Comparison of ENCODE assay signal across 10 mouse cellular contexts in genomic region chr2:6366521-6366928, GRCm38 (mm10). TPM values are rescaled to one million over a fixed set of nuclear protein-coding genes. Genes with fewer than 3 reads are reported as not detected.
DNase-seq lines count a peak whose midpoint lies in the region; ATAC-seq and TF ChIP-seq lines count a peak whose summit lies in the region.
"Had no signal": no experiment of that assay in that cellular context is flagged by ENCODE, and none has a peak within 500 bp of the region (broad histone marks: within the 10 kb centered on the region; RNA-seq: fewer than 3 reads in every experiment).

No protein-coding gene starts in this region.

- no peak for TF ChIP-seq POLR2A in lung, adult 2 months (IDR thresholded peaks at IDR 0.05; ENCODE audit: borderline replicate concordance, extremely low read depth, low read depth, low read length)

- 39% methylated on average over 9 of the region's 9 CpGs for WGBS in lung, adult 2 months
- 54% methylated on average over 9 of the region's 9 CpGs for WGBS in hindbrain, embryonic 14.5 days
- 52% methylated on average over 9 of the region's 9 CpGs for WGBS in midbrain, postnatal 0 days

- 0 out of 2 replicates have a peak, but pooled peaks have one; percentile 46 for ATAC-seq in hindbrain, embryonic 14.5 days (ENCODE audit: low FRiP score)
- ATAC-seq in midbrain, postnatal 0 days (ENCODE audit: low FRiP score): no peak

- no peaks in the 10 kb centered on the region for H3K36me3 ChIP-seq in hindbrain, embryonic 14.5 days (replicated peaks; ENCODE audit: control insufficient read depth, insufficient read depth)
- no peaks in the 10 kb centered on the region for H3K36me3 ChIP-seq in midbrain, postnatal 0 days (ENCODE audit: insufficient read depth, low read length)

- H3K4me2 ChIP-seq in hindbrain, embryonic 14.5 days (replicated peaks): no peak overlapping the region
- H3K4me2 ChIP-seq in midbrain, postnatal 0 days (ENCODE audit: low read depth, low read length, poor library complexity, severe bottlenecking): no peak overlapping the region

- no peak overlapping the region for H3K27ac ChIP-seq in hindbrain, embryonic 14.5 days
- no peak overlapping the region for H3K27ac ChIP-seq in midbrain, postnatal 0 days (ENCODE audit: low read depth, low read length)

- H3K4me3 ChIP-seq in lung, adult 2 months (replicated peaks; ENCODE audit: extremely low read depth, low read depth, low read length): no peak overlapping the region
- no peak overlapping the region for H3K4me3 ChIP-seq in hindbrain, embryonic 14.5 days (replicated peaks; ENCODE audit: low read length)
- no peak overlapping the region for H3K4me3 ChIP-seq in midbrain, postnatal 0 days (ENCODE audit: low read depth, low read length)
- H3K4me3 ChIP-seq: erythroblast, embryonic 14.5 days had no signal

- no peaks in the 10 kb centered on the region for H3K9me3 ChIP-seq in hindbrain, embryonic 14.5 days (ENCODE audit: control insufficient read depth, low read length)
- no peaks in the 10 kb centered on the region for H3K9me3 ChIP-seq in midbrain, postnatal 0 days (ENCODE audit: low read length)

- no peaks in the 10 kb centered on the region for H3K27me3 ChIP-seq in hindbrain, embryonic 14.5 days (ENCODE audit: control insufficient read depth, insufficient read depth, low read length)
- H3K27me3 ChIP-seq in midbrain, postnatal 0 days (ENCODE audit: insufficient read depth, low read length): no peaks in the 10 kb centered on the region

- TF ChIP-seq CTCF in lung, adult 2 months (IDR thresholded peaks at IDR 0.05; ENCODE audit: insufficient read depth, low read length): no peak
- TF ChIP-seq CTCF in midbrain, postnatal 0 days (IDR thresholded peaks at IDR 0.05): no peak

- peaks cover 6% of the 10 kb centered on the region for H3K4me1 ChIP-seq in lung, adult 2 months (ENCODE audit: control insufficient read depth, insufficient read depth, low read length)
- peaks cover 4% of the 10 kb centered on the region; the same call in 1 of the 2 replicates for H3K4me1 ChIP-seq in hindbrain, embryonic 14.5 days (replicated peaks; ENCODE audit: control insufficient read depth, insufficient read depth, low read length)
- no peaks in the 10 kb centered on the region for H3K4me1 ChIP-seq in midbrain, postnatal 0 days (ENCODE audit: insufficient read depth, low read length)

- no peak overlapping the region for H3K9ac ChIP-seq in hindbrain, embryonic 14.5 days
- no peak overlapping the region for H3K9ac ChIP-seq in midbrain, postnatal 0 days (replicated peaks; ENCODE audit: low read length, poor library complexity, severe bottlenecking)

- DNase-seq in lung, adult 2 months: peak; percentile 1
- DNase-seq in lung, postnatal 25 days (ENCODE audit: low spot score): no peak
- DNase-seq in adipocyte (ENCODE audit: low spot score): peak; percentile 34
- no peak for DNase-seq in hindbrain, embryonic 14.5 days (ENCODE audit: low spot score)
- DNase-seq in midbrain, postnatal 0 days (ENCODE audit: low spot score): peak; percentile 18
- DNase-seq in gastrocnemius, adult 18-20 months (ENCODE audit: low spot score): no peak
- DNase-seq in frontal cortex, postnatal 36 days (ENCODE audit: low spot score in 2 of 2): no peak
- DNase-seq in thymus, postnatal 4 days: no peak
- DNase-seq: lung, adult 18-20 months had no signal

RNA-seq across cellular contexts. Expression of gene Usp6nl, which starts 44.1 kb away (rescaled TPM):
- 7.9 and 19.9 TPM in 2 replicates for polyA plus RNA-seq in lung, adult 2 months (2012; rRNA removed)
- 9.5 and 9.9 TPM in 2 replicates for polyA plus RNA-seq in hindbrain, embryonic 14.5 days (2014; fragmentation: Nextera tagmentation; extraction: Ambion mirVana)
- total RNA-seq in midbrain, postnatal 0 days (2014; rRNA removed): 16.7 and 18.8 TPM in 2 replicates
- polyA plus RNA-seq in midbrain, postnatal 0 days (2015; fragmentation: Nextera tagmentation; extraction: Ambion mirVana): 4.7 and 5.7 TPM in 2 replicates
- total RNA-seq in gastrocnemius, adult 18-20 months (2021): 1 to 10 TPM; 2.5 to 4.7 TPM

Comparison
In these comparisons a context has a peak if more than half of its experiments do, and no peak if none do; other contexts are left out.
1. DNase-seq: peak in lung, adult 2 months (single experiment), adipocyte (single experiment) and midbrain, postnatal 0 days (single experiment); none in lung, postnatal 25 days (single experiment), hindbrain, embryonic 14.5 days (single experiment), gastrocnemius, adult 18-20 months (single experiment), frontal cortex, postnatal 36 days (0 of 2) and thymus, postnatal 4 days (single experiment).